ENCODE assay signal across 13 mouse cellular contexts in genomic region chr2:74710929-74711543, GRCm38 (mm10). TPM values are rescaled to one million over a fixed set of nuclear protein-coding genes. Genes with fewer than 3 reads are reported as not detected.
DNase-seq lines count a peak whose midpoint lies in the region; ATAC-seq and TF ChIP-seq lines count a peak whose summit lies in the region.
"Had no signal": no experiment of that assay in that cellular context is flagged by ENCODE, and none has a peak within 500 bp of the region (broad histone marks: within the 10 kb centered on the region; RNA-seq: fewer than 3 reads in every experiment).

No protein-coding gene starts in this region.

- no peak; the same call in 1 of the 2 replicates for TF ChIP-seq POLR2A in embryonic fibroblast, embryonic 13.5 days (IDR thresholded peaks at IDR 0.05; ENCODE audit: low read depth, low read length)
- TF ChIP-seq POLR2A in limb, embryonic 14.5 days (IDR thresholded peaks at IDR 0.05; ENCODE audit: borderline replicate concordance, extremely low read depth, insufficient read depth, insufficient read length): no peak

- intact Hi-C loops in left cerebral cortex, adult 2 months (cut with DNase I): loop anchor here (5.0 kb wide), 1 partner anchor 54 kb away; the partner anchor contains the start of gene Evx2

- H3K9me3 ChIP-seq in hindbrain, embryonic 13.5 days: no peaks in the 10 kb centered on the region
- H3K9me3 ChIP-seq in hindbrain, postnatal 0 days (ENCODE audit: low read length): no peaks in the 10 kb centered on the region
- H3K9me3 ChIP-seq in limb, embryonic 14.5 days (ENCODE audit: control insufficient read depth, low read length): no peaks in the 10 kb centered on the region
- H3K9me3 ChIP-seq: midbrain, embryonic 15.5 days had no signal

- DNase-seq in hindbrain, postnatal 0 days (ENCODE audit: low spot score): no peak
- DNase-seq in adipocyte (ENCODE audit: low spot score): peak; percentile 83
- DNase-seq in limb, embryonic 14.5 days (ENCODE audit: low spot score): no peak
- no peak for DNase-seq in cerebellum, adult 9-10 months
- no peak for DNase-seq in left cerebral cortex, adult 2 months (ENCODE audit: extremely low spot score in 1 of 2, low spot score in 2 of 2)
- no peak for DNase-seq in lung, postnatal 10 days
- DNase-seq: left cerebral cortex, postnatal 4 days had no signal

- peak overlapping the region; percentile 27; the same call in 1 of the 2 replicates for H3K4me2 ChIP-seq in hindbrain, embryonic 13.5 days
- no peak overlapping the region for H3K4me2 ChIP-seq in hindbrain, postnatal 0 days (ENCODE audit: low read depth, low read length)
- H3K4me2 ChIP-seq in limb, embryonic 14.5 days (replicated peaks; ENCODE audit: low read depth, low read length, severe bottlenecking): peak overlapping the region; percentile 68

- ATAC-seq in hindbrain, embryonic 13.5 days (ENCODE audit: low FRiP score): no peak
- no peak for ATAC-seq in hindbrain, postnatal 0 days
- no peak for ATAC-seq in limb, embryonic 14.5 days (ENCODE audit: low FRiP score, low read depth)
- ATAC-seq: midbrain, embryonic 15.5 days had no signal

- H3K9ac ChIP-seq in hindbrain, embryonic 13.5 days: no peak overlapping the region
- no peak overlapping the region for H3K9ac ChIP-seq in hindbrain, postnatal 0 days (replicated peaks; ENCODE audit: low read length)
- peak overlapping the region; percentile 58; the same call in 1 of the 2 replicates for H3K9ac ChIP-seq in limb, embryonic 14.5 days (ENCODE audit: low read depth, low read length, severe bottlenecking)
- H3K9ac ChIP-seq: midbrain, embryonic 15.5 days had no signal

- H3K4me3 ChIP-seq in hindbrain, embryonic 13.5 days: peak overlapping the region; percentile 7; the same call in 1 of the 2 replicates
- no peak overlapping the region; the same call in 1 of the 2 replicates for H3K4me3 ChIP-seq in hindbrain, postnatal 0 days (ENCODE audit: low read length)
- H3K4me3 ChIP-seq in embryonic fibroblast, embryonic 13.5 days (ENCODE audit: insufficient read depth, low read length): peak overlapping the region; percentile 44
- peak overlapping the region; percentile 47 for H3K4me3 ChIP-seq in limb, embryonic 14.5 days (replicated peaks; ENCODE audit: low read length)
- H3K4me3 ChIP-seq in left cerebral cortex, adult 2 months: no peak overlapping the region

- H3K27me3 ChIP-seq in hindbrain, embryonic 13.5 days: peaks cover 96% of the 10 kb centered on the region
- H3K27me3 ChIP-seq in hindbrain, postnatal 0 days (ENCODE audit: insufficient read depth, low read length): peaks cover 89% of the 10 kb centered on the region
- H3K27me3 ChIP-seq in limb, embryonic 14.5 days (ENCODE audit: control insufficient read depth, insufficient read depth, low read length): peaks cover 95% of the 10 kb centered on the region

- no peaks in the 10 kb centered on the region for H3K36me3 ChIP-seq in hindbrain, embryonic 13.5 days
- H3K36me3 ChIP-seq in hindbrain, postnatal 0 days (ENCODE audit: insufficient read depth, low read length): no peaks in the 10 kb centered on the region
- H3K36me3 ChIP-seq in limb, embryonic 14.5 days (ENCODE audit: control insufficient read depth, insufficient read depth, low read length): no peaks in the 10 kb centered on the region
- H3K36me3 ChIP-seq: midbrain, embryonic 15.5 days had no signal

- peaks cover 10% of the 10 kb centered on the region for H3K4me1 ChIP-seq in hindbrain, embryonic 13.5 days (replicated peaks)
- H3K4me1 ChIP-seq in hindbrain, postnatal 0 days (ENCODE audit: insufficient read depth, low read length): no peaks in the 10 kb centered on the region
- no peaks in the 10 kb centered on the region for H3K4me1 ChIP-seq in embryonic fibroblast, embryonic 13.5 days (ENCODE audit: control insufficient read depth, insufficient read depth, low read length)
- peaks cover 5% of the 10 kb centered on the region; the same call in 1 of the 2 replicates for H3K4me1 ChIP-seq in limb, embryonic 14.5 days (ENCODE audit: control insufficient read depth, insufficient read depth, low read length)

- no peak for TF ChIP-seq CTCF in hindbrain, postnatal 0 days (IDR thresholded peaks at IDR 0.05; ENCODE audit: low read depth)
- TF ChIP-seq CTCF in embryonic fibroblast, embryonic 13.5 days (IDR thresholded peaks at IDR 0.05; ENCODE audit: borderline replicate concordance, insufficient read depth, low read length): no peak
- no peak for TF ChIP-seq CTCF in left cerebral cortex, adult 2 months (IDR thresholded peaks at IDR 0.05)

- H3K27ac ChIP-seq in hindbrain, embryonic 13.5 days: peak overlapping the region; percentile 40; the same call in 1 of the 2 replicates
- no peak overlapping the region for H3K27ac ChIP-seq in hindbrain, postnatal 0 days
- H3K27ac ChIP-seq in embryonic fibroblast, embryonic 13.5 days (ENCODE audit: insufficient read depth, low read length): peak overlapping the region; percentile 78; the same call in 1 of the 2 replicates
- H3K27ac ChIP-seq in limb, embryonic 14.5 days (replicated peaks; ENCODE audit: low read depth, low read length): no peak overlapping the region
- H3K27ac ChIP-seq in left cerebral cortex, adult 2 months: no peak overlapping the region
- H3K27ac ChIP-seq: midbrain, embryonic 15.5 days had no signal

- 1% methylated on average over 16 of the region's 16 CpGs for WGBS in hindbrain, embryonic 13.5 days
- 1% methylated on average over 16 of the region's 16 CpGs for WGBS in hindbrain, postnatal 0 days
- under 1% methylated on average over 16 of the region's 16 CpGs for WGBS in limb, embryonic 14.5 days

RNA-seq across cellular contexts. Expression of gene Hoxd3, which starts 0.7 kb away (rescaled TPM):
- polyA plus RNA-seq in hindbrain, embryonic 13.5 days (2015; fragmentation: Nextera tagmentation; extraction: Ambion mirVana): 76.0 and 82.5 TPM in 2 replicates
- 31.3 and 36.8 TPM in 2 replicates for total RNA-seq in hindbrain, postnatal 0 days (2014; rRNA removed)
- 25.2 and 26.3 TPM in 2 replicates for polyA plus RNA-seq in hindbrain, postnatal 0 days (2015; fragmentation: Nextera tagmentation; extraction: Ambion mirVana)
- polyA plus RNA-seq in embryonic fibroblast, embryonic 13.5 days (2011; ENCODE audit: insufficient read length, low read depth, missing spikeins): 2.7 and 3.3 TPM in 2 replicates
- 2.3 and 2.8 TPM in 2 replicates for polyA plus RNA-seq in limb, embryonic 14.5 days (2012; rRNA removed)
- 0.59 and 0.95 TPM in 2 replicates for polyA plus RNA-seq in limb, embryonic 14.5 days (2014; fragmentation: Nextera tagmentation; extraction: Ambion mirVana)
- total RNA-seq in left cerebral cortex, adult 2 months (2021): not detected
- total RNA-seq: left cerebral cortex, postnatal 4 days had no signal
- polyA plus RNA-seq: spleen, adult 2 months had no signal

RNA-seq across cellular contexts. Expression of gene Hoxd4, which starts 0.7 kb away (rescaled TPM):
- polyA plus RNA-seq in hindbrain, embryonic 13.5 days (2015; fragmentation: Nextera tagmentation; extraction: Ambion mirVana): 4.1 and 4.2 TPM in 2 replicates
- 13.9 and 18.1 TPM in 2 replicates for total RNA-seq in hindbrain, postnatal 0 days (2014; rRNA removed)
- 1.6 and 1.9 TPM in 2 replicates for polyA plus RNA-seq in hindbrain, postnatal 0 days (2015; fragmentation: Nextera tagmentation; extraction: Ambion mirVana)
- 4.1 and 6.7 TPM in 2 replicates for polyA plus RNA-seq in embryonic fibroblast, embryonic 13.5 days (2011; ENCODE audit: insufficient read length, low read depth, missing spikeins)
- 14.7 and 17.8 TPM in 2 replicates for polyA plus RNA-seq in limb, embryonic 14.5 days (2012; rRNA removed)
- polyA plus RNA-seq in limb, embryonic 14.5 days (2014; fragmentation: Nextera tagmentation; extraction: Ambion mirVana): 0.63 and 0.73 TPM in 2 replicates
- total RNA-seq in left cerebral cortex, adult 2 months (2021): not detected
- total RNA-seq: left cerebral cortex, postnatal 4 days had no signal
- polyA plus RNA-seq: lung, embryonic 16.5 days; midbrain, embryonic 15.5 days had no signal

RNA-seq across cellular contexts. Expression of gene Hoxd8, which starts 6.6 kb away (rescaled TPM):
- 0.79 and 1.5 TPM in 2 replicates for polyA plus RNA-seq in hindbrain, embryonic 13.5 days (2015; fragmentation: Nextera tagmentation; extraction: Ambion mirVana)
- total RNA-seq in hindbrain, postnatal 0 days (2014; rRNA removed): 0.37 and 9.2 TPM in 2 replicates
- polyA plus RNA-seq in hindbrain, postnatal 0 days (2015; fragmentation: Nextera tagmentation; extraction: Ambion mirVana): 0.21 TPM in 1 of 2 replicates, not detected in the other
- polyA plus RNA-seq in embryonic fibroblast, embryonic 13.5 days (2011; ENCODE audit: insufficient read length, low read depth, missing spikeins): 9.9 and 16.5 TPM in 2 replicates
- polyA plus RNA-seq in limb, embryonic 14.5 days (2012; rRNA removed): 12.7 and 13.1 TPM in 2 replicates
- 11.4 and 12.8 TPM in 2 replicates for polyA plus RNA-seq in limb, embryonic 14.5 days (2014; fragmentation: Nextera tagmentation; extraction: Ambion mirVana)
- not detected for total RNA-seq in left cerebral cortex, adult 2 months (2021)

RNA-seq across cellular contexts. Expression of gene Hoxd9, which starts 13.5 kb away (rescaled TPM):
- polyA plus RNA-seq in hindbrain, embryonic 13.5 days (2015; fragmentation: Nextera tagmentation; extraction: Ambion mirVana): not detected in 2 replicates
- total RNA-seq in hindbrain, postnatal 0 days (2014; rRNA removed): not detected in 2 replicates
- not detected in 2 replicates for polyA plus RNA-seq in hindbrain, postnatal 0 days (2015; fragmentation: Nextera tagmentation; extraction: Ambion mirVana)
- polyA plus RNA-seq in embryonic fibroblast, embryonic 13.5 days (2011; ENCODE audit: insufficient read length, low read depth, missing spikeins): 2.1 and 3.5 TPM in 2 replicates
- 19.6 and 25.7 TPM in 2 replicates for polyA plus RNA-seq in limb, embryonic 14.5 days (2012; rRNA removed)
- 7.6 and 8.7 TPM in 2 replicates for polyA plus RNA-seq in limb, embryonic 14.5 days (2014; fragmentation: Nextera tagmentation; extraction: Ambion mirVana)
- total RNA-seq in left cerebral cortex, adult 2 months (2021): not detected
- total RNA-seq: left cerebral cortex, postnatal 4 days had no signal
- polyA plus RNA-seq: midbrain, embryonic 15.5 days had no signal

RNA-seq across cellular contexts. Expression of gene Gm28230, which starts 15.5 kb away (rescaled TPM):
- polyA plus RNA-seq in hindbrain, embryonic 13.5 days (2015; fragmentation: Nextera tagmentation; extraction: Ambion mirVana): 1.3 and 1.5 TPM in 2 replicates
- total RNA-seq in hindbrain, postnatal 0 days (2014; rRNA removed): 1.3 and 3.5 TPM in 2 replicates
- polyA plus RNA-seq in hindbrain, postnatal 0 days (2015; fragmentation: Nextera tagmentation; extraction: Ambion mirVana): 0.37 and 0.70 TPM in 2 replicates
- polyA plus RNA-seq in embryonic fibroblast, embryonic 13.5 days (2011; ENCODE audit: insufficient read length, low read depth, missing spikeins): 0.70 and 1.4 TPM in 2 replicates
- 5.0 and 5.9 TPM in 2 replicates for polyA plus RNA-seq in limb, embryonic 14.5 days (2012; rRNA removed)
- 0.18 and 0.21 TPM in 2 replicates for polyA plus RNA-seq in limb, embryonic 14.5 days (2014; fragmentation: Nextera tagmentation; extraction: Ambion mirVana)
- not detected for total RNA-seq in left cerebral cortex, adult 2 months (2021)
- total RNA-seq: left cerebral cortex, postnatal 4 days had no signal
- polyA plus RNA-seq: heart, embryonic 16.5 days; lung, embryonic 16.5 days; midbrain, embryonic 15.5 days; spleen, adult 2 months had no signal

Comparison
In these comparisons a context has a peak if more than half of its experiments do, and no peak if none do; other contexts are left out.
1. H3K27ac ChIP-seq: peak in hindbrain, embryonic 13.5 days (single experiment) and embryonic fibroblast, embryonic 13.5 days (single experiment); none in hindbrain, postnatal 0 days (single experiment), limb, embryonic 14.5 days (single experiment) and left cerebral cortex, adult 2 months (single experiment).
2. H3K4me3 ChIP-seq: peak in hindbrain, embryonic 13.5 days (single experiment), embryonic fibroblast, embryonic 13.5 days (single experiment) and limb, embryonic 14.5 days (single experiment); none in hindbrain, postnatal 0 days (single experiment) and left cerebral cortex, adult 2 months (single experiment).